Mouse (Mus musculus) liver (tissue): ENCODE data around the gene Casp7.
A peak's percentile ranks its signal among the peaks of the same experiment; 100 is the strongest.
"Not testable (repeated sequence)": the region's sequence is repeated elsewhere in the genome, so short reads cannot be mapped to it uniquely, and the experiment has no call there.

Experiments
- DNase-seq: peaks from one replicate; pipeline ENCODE4 v3.0.0-alpha.2; 2020; ENCODE audit warnings: mixed read lengths

The Casp7 gene

DNA sequence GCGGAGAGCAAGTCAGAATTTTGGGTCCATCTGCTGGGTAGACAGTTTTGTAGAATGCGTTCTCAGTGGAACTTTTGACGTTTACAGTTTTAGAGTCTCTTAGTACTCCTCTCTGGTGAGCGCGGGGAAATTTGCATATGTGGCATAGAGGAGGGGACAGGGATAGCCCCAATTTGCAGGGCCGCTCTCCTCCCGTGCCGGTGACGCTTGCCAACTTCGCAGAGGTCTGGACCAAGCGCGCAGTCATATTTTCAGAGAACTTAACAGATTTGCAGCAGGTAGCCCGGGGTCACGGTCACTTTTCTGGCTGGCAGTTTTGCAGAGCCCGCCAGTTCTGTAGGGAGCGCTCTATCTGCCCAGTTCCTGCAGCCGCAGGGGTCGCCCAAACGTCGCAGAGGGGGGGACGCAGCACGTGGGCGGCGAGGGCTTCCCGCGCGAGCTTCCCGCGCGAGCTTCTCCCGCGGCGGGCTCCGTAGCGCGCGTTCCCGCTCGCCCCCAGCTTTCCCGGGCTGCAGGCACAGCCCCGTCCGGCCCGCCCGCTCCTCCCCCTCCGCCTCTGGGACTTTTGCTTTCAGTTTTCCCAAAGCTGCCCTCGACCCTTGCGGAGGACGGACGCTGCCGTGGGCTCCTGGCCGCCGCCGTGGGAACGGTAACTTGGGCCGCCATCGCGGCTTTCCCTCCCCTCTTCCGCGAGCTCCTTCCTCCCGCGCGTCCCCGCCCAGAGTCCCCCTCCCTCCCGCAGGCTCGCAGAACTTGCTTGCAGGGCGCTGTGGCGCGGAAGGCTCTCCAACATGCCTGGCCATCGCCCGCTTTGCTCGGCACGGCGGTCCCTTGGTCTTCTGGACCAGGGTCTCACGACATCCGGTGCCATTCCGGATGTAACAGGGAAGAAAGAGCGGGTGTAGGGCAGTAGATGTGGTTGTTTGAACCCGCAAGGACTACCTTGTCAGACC, at the start of gene Casp7:
Gene Casp7 (plus strand): TSS at position 461 of the 953 bp plus-strand sequence.
- DNase-seq = peak; percentile 85

- DNase-seq = no peak
Observed at GRCm38 (mm10) chr19:56349295-56349694, 47.6 kb upstream of the Casp7 start.

- DNase-seq = no peak
Observed at GRCm38 (mm10) chr19:56353689-56354088, 43.2 kb upstream of the Casp7 start.

DNA sequence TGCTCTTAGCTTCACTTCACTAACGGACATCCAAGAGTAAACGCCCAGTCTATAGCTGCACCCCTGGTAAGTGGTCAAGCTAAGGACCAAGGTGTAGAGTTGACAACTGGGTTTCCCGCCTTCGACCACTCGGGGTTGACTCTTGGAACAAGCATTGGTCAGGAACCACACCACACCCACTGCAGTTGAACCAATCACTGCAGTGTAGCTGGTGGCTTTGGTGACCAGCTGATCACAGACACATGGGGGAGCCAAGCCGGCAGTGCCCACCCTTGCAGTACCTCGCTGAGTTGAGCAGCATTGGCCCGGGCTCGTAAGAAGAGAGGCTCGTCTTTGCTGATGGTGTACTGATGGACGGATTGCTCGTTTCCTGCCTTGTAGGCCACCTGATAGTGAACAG, 41.7 kb upstream of the Casp7 start:
- no peak for DNase-seq

DNA sequence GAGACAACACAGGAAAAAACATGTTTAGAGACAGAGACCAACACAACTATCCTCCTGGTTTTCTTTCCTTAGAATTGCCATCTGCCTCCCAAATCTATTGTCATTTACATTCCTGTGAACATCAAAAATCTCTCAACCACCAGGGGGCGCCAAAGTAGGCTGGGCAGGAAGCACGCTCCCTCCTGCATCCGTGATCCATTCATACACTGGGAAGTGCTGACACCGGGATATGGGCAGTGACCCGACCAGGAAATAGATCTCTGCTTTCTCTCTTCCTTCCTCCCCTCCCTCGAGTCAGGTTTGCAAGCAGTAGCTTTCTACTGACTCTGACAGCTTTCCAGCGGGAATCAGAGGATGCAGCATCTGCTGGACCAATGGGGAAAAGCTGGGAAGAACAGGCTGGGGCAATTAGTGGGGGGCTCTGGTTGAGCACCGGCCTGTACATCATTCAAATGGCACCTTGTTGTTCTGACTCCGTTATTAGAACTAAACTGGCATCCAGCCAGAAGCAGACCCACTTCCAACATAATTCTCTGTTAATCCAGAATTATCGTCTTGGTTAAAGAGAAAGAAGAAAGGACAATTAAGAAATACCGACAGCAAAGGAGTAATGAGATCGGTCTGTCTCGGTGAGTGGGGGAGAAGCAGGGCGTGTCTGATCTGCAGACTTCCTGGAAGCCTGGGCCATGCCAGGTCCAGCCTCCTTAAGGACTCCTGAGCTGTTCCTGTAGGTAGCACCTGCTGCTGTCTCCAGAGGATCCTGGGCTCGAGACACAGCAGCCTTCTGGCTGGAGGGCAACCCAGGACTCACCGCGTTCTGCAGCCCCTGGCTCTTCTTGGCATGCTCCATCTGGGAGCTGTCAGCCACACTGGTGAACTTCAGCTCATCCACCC, 40.2 kb upstream of the Casp7 start:
- peak; percentile 83 for DNase-seq

- not testable (repeated sequence) for DNase-seq
Observed at GRCm38 (mm10) chr19:56357374-56357708, 39.6 kb upstream of the Casp7 start.

GRCm38 (mm10) chr19:56358890-56359289, 38.0 kb upstream of the Casp7 start:
- no peak for DNase-seq

DNA sequence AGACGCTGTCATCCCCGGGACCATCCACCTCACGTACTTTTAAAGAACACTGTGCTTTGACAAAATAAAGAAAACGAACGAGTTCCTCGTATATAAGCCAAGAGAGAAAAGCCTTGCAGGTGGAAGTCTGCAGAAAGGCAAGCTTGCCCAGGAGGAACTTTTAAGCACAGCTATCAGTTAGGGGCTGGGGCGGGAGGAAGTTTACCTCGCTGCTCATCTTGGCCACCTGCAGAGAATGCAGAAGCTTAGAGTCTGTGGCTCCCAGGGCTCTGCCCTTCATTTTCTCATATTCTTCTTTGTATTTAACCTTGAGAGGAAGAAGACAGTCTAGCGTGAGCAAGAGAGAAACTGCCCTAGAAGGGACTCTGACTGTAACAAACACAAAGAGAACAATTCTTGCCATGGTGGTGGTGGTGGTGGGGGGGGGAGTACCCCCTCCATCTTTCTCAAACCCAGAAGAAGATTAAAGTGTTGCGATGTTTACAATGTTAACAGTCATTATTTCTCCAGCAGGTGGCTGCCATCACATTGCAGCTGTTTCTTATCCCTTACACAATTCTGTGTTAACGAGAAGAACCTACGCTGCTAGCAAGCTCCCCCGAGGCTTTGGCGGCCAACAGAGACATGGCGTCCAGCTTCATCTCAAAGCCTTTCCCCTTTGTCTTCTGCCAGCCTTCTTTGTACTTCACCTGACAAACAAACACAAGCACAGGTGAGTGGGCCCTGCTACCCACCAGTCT, 33.0 kb upstream of the Casp7 start:
- DNase-seq = no peak

DNA sequence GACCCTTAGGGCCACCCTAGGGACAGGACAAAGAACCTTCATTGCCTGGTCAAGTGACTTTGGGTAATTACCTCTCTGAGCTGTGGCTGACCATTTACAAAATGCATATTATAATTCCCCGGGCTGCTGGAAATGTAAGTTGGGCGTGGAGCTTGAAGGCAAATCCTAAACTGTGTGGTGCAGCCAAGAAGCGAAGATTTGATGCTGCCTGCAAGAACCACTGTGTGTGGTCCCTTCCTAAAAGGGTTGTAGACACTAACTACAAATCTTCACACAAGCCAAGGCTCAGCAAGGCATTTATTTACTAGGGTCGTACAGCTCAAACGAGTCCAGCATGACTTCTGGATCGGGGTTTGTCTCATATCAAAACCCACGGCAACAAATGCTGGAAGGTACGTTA, 32.4 kb upstream of the Casp7 start:
- no peak for DNase-seq

DNA sequence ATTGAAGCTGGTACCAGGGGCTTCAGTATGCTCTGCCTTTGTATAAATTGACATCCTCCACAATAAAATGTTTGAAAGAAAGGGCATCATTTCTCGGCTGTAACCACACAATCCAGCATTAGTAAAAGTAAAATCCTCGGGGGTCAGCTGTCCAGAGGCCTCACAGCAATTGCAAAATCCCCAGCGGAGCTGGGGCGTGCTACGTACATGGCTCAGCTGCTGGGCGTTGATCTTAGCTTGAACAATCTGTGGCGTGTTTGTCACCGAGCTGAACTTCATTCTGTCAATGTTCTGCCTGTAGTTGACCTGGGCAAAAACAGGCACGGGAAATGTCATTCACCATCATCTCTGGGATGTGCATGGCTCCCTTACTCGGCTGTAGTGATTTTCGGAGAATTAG, 30.8 kb upstream of the Casp7 start:
- DNase-seq = no peak

GRCm38 (mm10) chr19:56366625-56367024, 30.3 kb upstream of the Casp7 start:
- no peak for DNase-seq

- no peak for DNase-seq
Observed at GRCm38 (mm10) chr19:56367778-56368177, 29.2 kb upstream of the Casp7 start.

DNA sequence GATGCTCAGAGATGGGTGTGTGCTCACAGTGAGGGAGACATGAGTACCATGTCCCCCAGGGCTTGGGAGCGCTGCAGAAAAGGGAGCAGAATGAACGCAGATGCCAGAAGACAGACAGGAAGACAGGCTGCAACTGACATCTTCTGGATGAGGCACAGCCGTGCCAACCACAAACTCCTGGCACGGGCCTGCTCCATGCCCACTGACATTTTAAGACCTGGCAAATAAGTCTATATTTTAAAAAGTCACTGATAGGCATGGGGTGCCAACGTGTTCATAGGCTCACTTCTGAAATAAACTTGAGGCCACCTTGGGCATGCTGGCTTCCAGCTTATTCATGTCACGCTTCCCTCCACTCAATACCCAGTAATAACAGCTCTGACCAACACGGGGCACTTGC, 28.0 kb upstream of the Casp7 start:
- no peak for DNase-seq

- no peak for DNase-seq
Observed at GRCm38 (mm10) chr19:56370389-56371150, 26.4 kb upstream of the Casp7 start.

DNA sequence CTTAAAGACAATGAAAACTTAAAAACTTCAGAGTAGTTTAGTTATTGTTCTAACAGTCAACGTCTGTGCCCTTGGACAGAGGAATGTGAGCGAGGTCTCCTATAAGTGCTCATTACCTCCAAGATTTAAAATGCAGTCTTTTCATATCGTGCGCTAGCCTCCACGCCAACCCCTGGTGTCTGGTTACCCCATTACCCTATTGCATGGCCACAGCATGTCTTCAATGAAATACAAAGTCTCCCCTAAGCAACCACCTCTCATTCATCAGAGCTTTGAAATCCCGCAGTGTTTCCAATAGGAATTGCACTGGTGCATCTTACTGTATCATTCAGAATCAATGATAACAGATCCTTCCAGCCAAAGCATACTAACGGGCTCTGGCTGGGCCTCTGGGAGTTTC, 24.7 kb upstream of the Casp7 start:
- DNase-seq = no peak

DNA sequence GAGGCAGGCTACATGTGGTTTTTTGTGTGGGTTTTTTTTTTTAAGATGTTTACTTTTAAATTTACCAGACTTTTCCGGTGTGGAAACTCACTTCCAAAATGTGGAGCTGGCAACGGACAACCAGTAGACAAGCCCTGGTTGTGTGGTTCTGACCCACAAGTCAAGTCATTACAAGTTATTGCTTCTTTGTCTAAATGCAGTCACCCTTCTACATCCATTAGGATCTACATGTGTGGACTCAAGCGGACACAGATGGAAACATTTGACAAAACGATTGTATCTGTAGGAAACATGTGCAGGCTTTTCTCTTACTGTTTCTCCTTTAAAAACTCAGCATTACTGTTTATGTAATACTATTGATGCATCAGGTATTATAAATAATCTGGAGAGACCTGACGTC, 23.7 kb upstream of the Casp7 start:
- no peak for DNase-seq

- DNase-seq = no peak
Observed at GRCm38 (mm10) chr19:56374011-56374410, 22.9 kb upstream of the Casp7 start.

DNA sequence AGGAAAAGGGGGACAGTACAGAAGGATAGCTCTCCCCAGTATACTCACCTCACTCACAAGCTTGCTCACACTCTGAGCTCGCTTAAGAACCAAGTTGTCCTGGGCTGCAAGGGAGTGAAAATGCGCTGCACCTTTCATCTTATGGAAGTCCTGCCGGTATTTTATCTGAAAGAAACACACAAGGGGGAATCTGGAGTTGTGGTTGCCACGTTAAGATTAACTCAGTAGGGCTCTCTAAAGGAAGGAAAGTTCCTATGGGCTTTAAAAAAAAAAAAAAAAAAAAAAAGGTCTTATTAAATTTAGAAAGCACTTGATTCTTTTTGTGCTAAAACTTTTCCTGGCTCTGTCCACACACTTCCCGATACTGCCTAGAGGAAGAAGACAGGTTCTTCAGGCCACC, 18.9 kb upstream of the Casp7 start:
- DNase-seq = no peak

DNA sequence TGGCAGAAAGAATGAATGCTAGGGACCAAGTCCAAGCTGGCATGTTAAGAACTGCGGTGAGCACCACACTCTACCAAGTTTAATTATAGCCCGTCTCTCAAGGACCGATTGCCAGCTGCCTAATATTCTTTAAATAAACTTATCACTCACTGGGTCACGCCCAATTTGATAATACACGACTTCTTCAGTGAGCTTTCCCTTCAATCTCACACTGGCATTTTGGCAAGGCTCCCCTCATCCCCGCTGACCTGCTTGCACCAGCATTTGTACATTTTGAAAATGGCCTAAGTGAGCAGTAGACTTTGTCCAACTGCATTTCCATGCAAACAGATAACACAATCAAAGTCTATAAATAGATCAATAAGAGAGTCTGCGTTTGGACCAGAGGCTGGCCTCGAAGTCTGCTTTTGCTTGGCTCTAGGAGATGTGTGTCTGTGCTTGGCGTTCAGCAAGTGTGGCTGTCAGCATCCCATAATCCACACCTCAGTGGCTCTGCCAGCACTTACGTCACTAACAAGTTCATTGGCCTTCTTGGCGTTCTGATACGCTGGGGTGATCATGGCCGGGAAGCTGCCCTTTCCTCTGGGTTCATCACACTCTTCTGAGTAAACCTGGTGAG, 18.3 kb upstream of the Casp7 start:
- DNase-seq = no peak

- DNase-seq = no peak
Observed at GRCm38 (mm10) chr19:56380341-56380740, 16.6 kb upstream of the Casp7 start.

DNA sequence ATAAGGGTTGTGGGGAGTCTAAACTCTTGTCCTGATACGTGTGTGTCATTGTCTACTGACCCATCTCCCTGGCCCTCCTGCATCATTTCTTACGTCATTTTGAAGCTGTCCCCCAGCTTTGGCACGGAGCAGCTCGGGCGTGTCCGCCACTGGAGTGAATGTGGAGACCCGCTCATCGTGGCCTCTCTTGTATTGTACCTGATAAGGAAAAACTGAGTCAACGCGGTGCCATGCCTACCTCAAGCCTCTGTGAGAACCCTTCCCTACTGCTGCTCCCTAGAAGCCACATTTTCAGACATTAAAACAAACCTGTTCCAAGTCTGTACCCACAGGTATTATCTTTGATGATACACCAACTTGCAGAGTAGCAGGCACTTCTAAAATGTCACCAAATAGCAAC, 15.5 kb upstream of the Casp7 start:
- DNase-seq = peak; percentile 39

- no peak for DNase-seq
Observed at GRCm38 (mm10) chr19:56385546-56385945, 11.4 kb upstream of the Casp7 start.
